Comparison of ENCODE assay signal across 8 mouse cellular contexts in genomic region chr10:23811635-23812437, GRCm38 (mm10). TPM values are rescaled to one million over a fixed set of nuclear protein-coding genes. Genes with fewer than 3 reads are reported as not detected.
DNase-seq lines count a peak whose midpoint lies in the region; ATAC-seq lines count a peak whose summit lies in the region.

No protein-coding gene starts in this region.

- no peak for ATAC-seq in heart, embryonic 12.5 days (ENCODE audit: insufficient number of reproducible peaks, low FRiP score)
- no peak for ATAC-seq in embryonic facial prominence, embryonic 14.5 days (ENCODE audit: low read depth)
- ATAC-seq in hindbrain, embryonic 15.5 days (ENCODE audit: low FRiP score, low read depth), result peak; percentile 44; the same call in 1 of the 2 replicates

- H3K27me3 ChIP-seq in heart, embryonic 12.5 days (replicated peaks), result no peaks in the 10 kb centered on the region
- H3K27me3 ChIP-seq in embryonic facial prominence, embryonic 14.5 days (replicated peaks; ENCODE audit: control insufficient read depth, insufficient read depth, low read length), result no peaks in the 10 kb centered on the region
- no peaks in the 10 kb centered on the region for H3K27me3 ChIP-seq in hindbrain, embryonic 15.5 days
- H3K27me3 ChIP-seq in splenic B cell, adult 2 months (ENCODE audit: control insufficient read depth, insufficient read depth, low read length, poor library complexity, severe bottlenecking), result no peaks in the 10 kb centered on the region

- H3K4me1 ChIP-seq in heart, embryonic 12.5 days (replicated peaks), result 0 out of 2 replicates have a peak, but pooled peaks cover 3% of the 10 kb centered on the region
- H3K4me1 ChIP-seq in embryonic facial prominence, embryonic 14.5 days (ENCODE audit: control insufficient read depth, insufficient read depth, low read length), result no peaks in the 10 kb centered on the region
- no peaks in the 10 kb centered on the region for H3K4me1 ChIP-seq in hindbrain, embryonic 15.5 days (replicated peaks)

- no peak overlapping the region for H3K27ac ChIP-seq in heart, embryonic 12.5 days (ENCODE audit: poor library complexity, severe bottlenecking)
- no peak overlapping the region for H3K27ac ChIP-seq in embryonic facial prominence, embryonic 14.5 days (replicated peaks; ENCODE audit: low read depth, low read length)
- no peak overlapping the region for H3K27ac ChIP-seq in hindbrain, embryonic 15.5 days (replicated peaks)

- H3K4me3 ChIP-seq in heart, embryonic 12.5 days, result no peak overlapping the region
- no peak overlapping the region for H3K4me3 ChIP-seq in embryonic facial prominence, embryonic 14.5 days (ENCODE audit: low read depth, low read length)
- H3K4me3 ChIP-seq in hindbrain, embryonic 15.5 days, result no peak overlapping the region

- intact Hi-C loops in heart, postnatal 10 days (cut with DNase I), result loop anchor here (10.0 kb wide), 1 partner anchor 493 kb away; no protein-coding TSS in a partner anchor
- intact Hi-C loops in left cerebral cortex, postnatal 25 days (cut with DNase I), result loop anchor here (2.0 kb wide), 2 partner anchors 269 to 319 kb away; no protein-coding TSS in a partner anchor

- peak; percentile 52 to 83 for DNase-seq in heart, postnatal 10 days
- DNase-seq in adrenal gland, postnatal 25 days, result peak; percentile 72
- DNase-seq in embryonic facial prominence, embryonic 14.5 days (ENCODE audit: low spot score), result peak; percentile 52
- DNase-seq in left cerebral cortex, postnatal 25 days (ENCODE audit: low spot score in 2 of 2), result peak; percentile 74 to 76
- peak; percentile 79 for DNase-seq in naive thymus-derived CD4-positive, alpha-beta T cell, adult 2 months (ENCODE audit: low read depth)
- peak; percentile 84 for DNase-seq in splenic B cell, adult 2 months (ENCODE audit: low read depth, low spot score)

- no peaks in the 10 kb centered on the region for H3K9me3 ChIP-seq in heart, embryonic 12.5 days (replicated peaks)
- H3K9me3 ChIP-seq in embryonic facial prominence, embryonic 14.5 days (ENCODE audit: control insufficient read depth, low read length), result no peaks in the 10 kb centered on the region
- H3K9me3 ChIP-seq in hindbrain, embryonic 15.5 days, result no peaks in the 10 kb centered on the region

- H3K4me2 ChIP-seq in heart, embryonic 12.5 days, result no peak overlapping the region
- no peak overlapping the region for H3K4me2 ChIP-seq in embryonic facial prominence, embryonic 14.5 days (ENCODE audit: low read depth, low read length)
- no peak overlapping the region for H3K4me2 ChIP-seq in hindbrain, embryonic 15.5 days

- H3K36me3 ChIP-seq in heart, embryonic 12.5 days, result peaks cover 7% of the 10 kb centered on the region
- peaks cover 27% of the 10 kb centered on the region for H3K36me3 ChIP-seq in embryonic facial prominence, embryonic 14.5 days (ENCODE audit: control insufficient read depth, insufficient read depth, low read length)
- H3K36me3 ChIP-seq in hindbrain, embryonic 15.5 days, result 0 out of 2 replicates have a peak, but pooled peaks cover 7% of the 10 kb centered on the region
- no peaks in the 10 kb centered on the region for H3K36me3 ChIP-seq in splenic B cell, adult 2 months (ENCODE audit: control insufficient read depth, insufficient read depth, low read length, poor library complexity, severe bottlenecking)

- no peak overlapping the region for H3K9ac ChIP-seq in heart, embryonic 12.5 days
- H3K9ac ChIP-seq in embryonic facial prominence, embryonic 14.5 days (ENCODE audit: low read depth, low read length), result no peak overlapping the region
- H3K9ac ChIP-seq in hindbrain, embryonic 15.5 days, result no peak overlapping the region

- 57% methylated on average over 9 of the region's 12 CpGs for WGBS in heart, embryonic 12.5 days
- WGBS in embryonic facial prominence, embryonic 14.5 days, result 79% methylated on average over 9 of the region's 12 CpGs
- WGBS in hindbrain, embryonic 15.5 days, result 78% methylated on average over 9 of the region's 12 CpGs

RNA-seq across cellular contexts. Expression of gene Slc18b1, which starts 15.1 kb away (rescaled TPM):
- 10 to 100 TPM; 13.1 to 14.9 TPM for total RNA-seq in heart, postnatal 10 days (2021)
- 6.6 and 9.5 TPM in 2 replicates for polyA plus RNA-seq in heart, embryonic 12.5 days (2016; fragmentation: Nextera tagmentation; extraction: Ambion mirVana)
- total RNA-seq in adrenal gland, postnatal 25 days (2021), result 27.7 and 31.4 TPM in 2 replicates
- polyA plus RNA-seq in embryonic facial prominence, embryonic 14.5 days (2014; fragmentation: Nextera tagmentation; extraction: Ambion mirVana), result 18.5 and 18.8 TPM in 2 replicates
- 20.9 and 21.8 TPM in 2 replicates for polyA plus RNA-seq in hindbrain, embryonic 15.5 days (2015; fragmentation: Nextera tagmentation; extraction: Ambion mirVana)
- total RNA-seq in left cerebral cortex, postnatal 25 days (2021), result 10 to 100 TPM; 24.1 to 24.7 TPM

RNA-seq across cellular contexts. Expression of gene Rps12, which starts 24.8 kb away (rescaled TPM):
- total RNA-seq in heart, postnatal 10 days (2021), result 100 to 1,000 TPM; 272 to 393 TPM
- polyA plus RNA-seq in heart, embryonic 12.5 days (2016; fragmentation: Nextera tagmentation; extraction: Ambion mirVana), result 97.0 and 101 TPM in 2 replicates
- total RNA-seq in adrenal gland, postnatal 25 days (2021), result 408 and 443 TPM in 2 replicates
- 254 and 271 TPM in 2 replicates for polyA plus RNA-seq in embryonic facial prominence, embryonic 14.5 days (2014; fragmentation: Nextera tagmentation; extraction: Ambion mirVana)
- polyA plus RNA-seq in hindbrain, embryonic 15.5 days (2015; fragmentation: Nextera tagmentation; extraction: Ambion mirVana), result 104 and 108 TPM in 2 replicates
- total RNA-seq in left cerebral cortex, postnatal 25 days (2021), result 100 to 1,000 TPM; 181 to 221 TPM

RNA-seq across cellular contexts. Expression of gene Vnn3, which starts 39.4 kb away (rescaled TPM):
- total RNA-seq in heart, postnatal 10 days (2021), result not detected
- not detected in 2 replicates for polyA plus RNA-seq in heart, embryonic 12.5 days (2016; fragmentation: Nextera tagmentation; extraction: Ambion mirVana)
- 53.8 and 82.3 TPM in 2 replicates for total RNA-seq in adrenal gland, postnatal 25 days (2021)
- polyA plus RNA-seq in embryonic facial prominence, embryonic 14.5 days (2014; fragmentation: Nextera tagmentation; extraction: Ambion mirVana), result 0.13 and 0.14 TPM in 2 replicates
- 0.14 TPM in 1 of 2 replicates, not detected in the other for polyA plus RNA-seq in hindbrain, embryonic 15.5 days (2015; fragmentation: Nextera tagmentation; extraction: Ambion mirVana)
- under 1 TPM in 1 of 2 experiments, not detected in 1; 0.25 TPM for total RNA-seq in left cerebral cortex, postnatal 25 days (2021)

Comparison
In these comparisons a context has a peak if more than half of its experiments do, and no peak if none do; other contexts are left out.
1. RNA of gene Vnn3, which starts 39.4 kb away (total RNA-seq): 53.8 to 82.3 TPM in adrenal gland, postnatal 25 days; 0.25 TPM in left cerebral cortex, postnatal 25 days and not detected in heart, postnatal 10 days; every median in the first group is over 10 times any median in the second.
2. Peak in every context shown above with its lines, with median percentiles within 50 percentile points of each other: DNase-seq.